Mouse (Mus musculus) adrenal gland, postnatal 10 days (tissue): ENCODE results near the gene Sergef. TPM values are rescaled to one million over a fixed set of nuclear protein-coding genes. Genes with fewer than 3 reads are reported as not detected.

Experiments used
- DNase-seq: peaks from one replicate; pipeline ENCODE4 v3.0.0; 2021; ENCODE audit warnings: mixed read lengths
- total RNA-seq, 2 experiments: library from RNA; stranded (reverse); gene quantifications; 2 replicates each; pipeline ENCODE4 v1.2.3; 2021

The Sergef gene
- total RNA-seq, 2 experiments from 2014 or later: 9.7 to 14.4 TPM

DNA sequence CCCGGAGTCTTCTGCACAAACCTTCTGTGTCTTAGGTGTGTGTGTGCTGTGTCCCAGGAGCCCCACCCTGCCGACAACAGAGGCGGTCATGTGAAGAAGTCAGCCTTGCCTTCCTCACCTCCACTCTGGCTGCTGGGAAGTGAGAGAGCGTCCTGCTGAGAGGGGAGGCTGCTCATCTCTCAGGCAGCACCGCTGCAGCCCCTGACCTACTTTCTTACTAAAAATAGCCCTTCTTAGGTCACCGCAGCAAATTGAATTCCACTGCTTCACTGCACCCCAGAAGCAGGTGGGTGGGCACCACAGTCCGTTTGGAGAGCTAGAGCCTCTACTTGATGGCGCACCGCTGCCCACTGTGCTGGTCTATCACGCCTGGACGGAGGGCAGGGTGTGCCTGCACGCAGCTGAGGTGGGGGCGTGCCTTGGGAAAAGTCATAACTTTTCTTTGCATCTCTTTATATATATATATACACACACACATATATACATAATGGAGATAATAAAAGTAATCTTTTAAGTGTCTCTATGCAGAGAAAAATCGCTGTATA is 147.4 kb downstream of the Sergef start:
- no peak for DNase-seq

DNA sequence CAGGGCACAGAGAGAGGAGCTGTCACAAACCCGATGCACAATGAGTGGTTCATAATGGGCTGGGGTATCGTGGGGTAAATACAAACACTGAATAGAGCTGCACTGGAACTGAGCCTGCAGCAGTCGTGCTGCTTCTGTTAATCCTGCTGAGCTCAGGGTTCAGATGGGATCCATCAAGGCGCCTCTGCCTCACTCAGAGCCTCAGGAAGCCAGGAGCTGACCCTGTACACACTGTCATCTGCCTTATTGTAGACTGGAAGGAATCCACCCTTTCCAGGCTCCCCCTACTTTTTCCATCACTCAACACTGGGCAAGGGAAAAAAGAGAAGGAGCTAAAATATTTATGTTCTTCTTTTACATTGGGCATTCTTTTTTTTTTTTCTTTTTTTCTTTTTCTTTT is 152.3 kb downstream of the Sergef start:
- no peak for DNase-seq

DNA sequence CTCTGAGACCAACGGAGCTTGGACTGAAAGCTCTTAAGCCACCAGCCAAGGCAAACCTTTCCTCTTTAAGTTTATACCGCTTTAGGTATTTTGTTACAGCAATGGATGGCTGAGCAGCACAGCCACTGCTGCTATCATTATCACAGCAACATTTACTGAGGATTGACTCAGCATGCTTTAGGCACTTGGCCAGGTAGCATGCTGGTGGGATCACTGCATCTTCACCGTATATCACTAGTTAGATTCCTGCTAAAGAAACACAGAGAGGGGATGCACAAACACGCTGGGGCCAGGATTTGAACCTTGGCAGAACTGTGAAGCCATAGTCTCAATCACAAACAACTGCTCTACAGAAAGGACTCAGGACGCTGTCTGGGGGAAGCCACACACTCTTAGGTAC is 152.8 kb downstream of the Sergef start:
- DNase-seq: no peak

DNA sequence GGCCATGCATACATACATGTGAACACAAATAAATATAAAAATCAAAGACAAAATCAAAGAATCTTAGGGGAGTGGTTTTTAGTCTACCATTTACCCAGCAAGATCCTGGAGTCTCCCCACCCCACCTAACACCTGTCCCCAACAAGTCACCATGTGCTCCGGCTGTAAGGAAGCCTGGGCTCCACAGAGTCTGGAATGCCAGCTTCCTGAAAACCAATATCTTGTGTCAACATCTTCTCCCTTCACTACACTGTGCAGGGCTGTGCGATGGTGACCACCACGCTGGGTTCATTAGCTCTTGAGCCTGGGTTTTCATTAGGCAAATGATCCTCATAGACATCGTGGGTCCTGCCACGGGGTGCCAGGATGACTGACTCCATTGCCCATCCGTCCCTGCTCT is 155.4 kb downstream of the Sergef start:
- DNase-seq: no peak

DNA sequence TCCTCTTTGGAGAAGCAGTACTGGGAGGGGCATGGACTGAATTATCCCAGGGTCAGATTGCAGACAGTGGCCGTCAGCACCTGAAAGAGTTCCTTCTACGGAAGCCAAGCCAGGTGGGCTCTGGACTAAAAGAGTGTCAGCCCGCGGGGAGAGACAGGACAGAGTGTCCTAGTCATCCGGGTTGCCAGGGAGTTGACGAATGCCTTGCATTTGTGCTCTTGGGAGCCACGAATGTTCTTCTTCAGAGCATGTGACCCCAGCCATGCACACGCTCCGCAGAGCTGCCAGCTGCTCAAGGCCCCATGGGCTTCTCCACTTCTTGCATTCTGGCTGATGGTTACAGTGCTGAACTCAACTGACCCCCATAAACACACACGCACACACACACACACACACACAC is 156.6 kb downstream of the Sergef start:
- peak; percentile 13 for DNase-seq

DNA sequence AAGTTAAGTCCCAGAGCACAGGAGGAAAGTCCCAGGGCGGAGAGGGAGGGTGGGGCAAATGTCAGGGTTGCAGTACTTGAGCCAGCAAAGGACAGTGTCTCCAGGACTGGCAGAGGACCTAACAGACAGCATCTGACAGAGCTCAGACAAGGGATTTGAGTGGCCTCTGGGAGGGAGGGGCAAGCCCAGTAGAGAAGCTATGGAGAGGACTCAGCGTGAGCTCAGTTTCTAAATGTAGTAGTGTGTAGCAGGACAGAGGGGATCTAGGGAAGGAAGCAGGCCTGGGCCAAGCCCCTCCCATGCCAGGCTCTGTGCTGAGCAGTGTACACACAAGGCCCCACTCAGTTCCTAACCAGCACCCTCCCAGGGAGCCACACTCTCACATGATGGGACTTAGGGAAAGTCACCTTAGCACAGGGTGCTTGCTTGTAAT is 157.5 kb downstream of the Sergef start:
- peak; percentile 44 for DNase-seq

DNA sequence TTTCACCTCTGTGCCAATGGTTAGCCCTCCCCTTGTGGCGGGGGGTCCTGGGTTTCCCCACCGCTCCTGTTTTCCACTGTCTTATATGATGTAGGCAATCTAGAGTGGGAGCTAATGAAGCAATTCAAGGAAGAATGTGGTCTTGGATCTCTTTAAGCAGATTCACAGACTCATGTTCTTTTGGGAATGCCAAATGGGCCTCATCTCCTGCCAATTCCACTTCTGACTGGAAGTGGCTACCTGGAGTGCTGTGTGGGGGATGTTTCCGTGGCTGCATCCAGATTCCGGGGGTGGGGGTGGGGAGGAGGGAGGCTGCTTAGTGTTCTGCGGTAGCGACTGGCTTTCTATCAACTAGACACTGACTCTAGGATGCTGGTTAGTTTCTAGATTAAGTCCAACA is 159.8 kb downstream of the Sergef start:
- no peak for DNase-seq

DNA sequence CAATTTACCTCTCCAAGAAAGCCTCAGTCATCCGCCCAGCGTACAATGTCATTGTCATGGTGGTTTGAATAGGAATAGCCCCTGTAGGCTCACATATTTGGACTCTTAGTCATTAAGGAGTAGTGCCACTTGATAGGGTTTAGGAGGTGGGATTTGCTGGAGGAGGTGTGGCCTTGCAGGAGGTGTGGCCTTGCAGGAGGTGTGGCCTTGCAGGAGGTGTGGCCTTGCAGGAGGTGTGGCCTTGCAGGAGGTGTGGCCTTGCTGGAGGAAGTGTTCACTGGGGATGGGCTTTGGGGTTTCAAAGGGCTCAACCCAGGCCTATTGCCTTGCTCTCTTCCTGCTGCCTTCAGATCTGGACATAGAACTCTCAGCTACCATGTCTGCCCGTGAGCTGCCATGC is 162.2 kb downstream of the Sergef start:
- no peak for DNase-seq

DNA sequence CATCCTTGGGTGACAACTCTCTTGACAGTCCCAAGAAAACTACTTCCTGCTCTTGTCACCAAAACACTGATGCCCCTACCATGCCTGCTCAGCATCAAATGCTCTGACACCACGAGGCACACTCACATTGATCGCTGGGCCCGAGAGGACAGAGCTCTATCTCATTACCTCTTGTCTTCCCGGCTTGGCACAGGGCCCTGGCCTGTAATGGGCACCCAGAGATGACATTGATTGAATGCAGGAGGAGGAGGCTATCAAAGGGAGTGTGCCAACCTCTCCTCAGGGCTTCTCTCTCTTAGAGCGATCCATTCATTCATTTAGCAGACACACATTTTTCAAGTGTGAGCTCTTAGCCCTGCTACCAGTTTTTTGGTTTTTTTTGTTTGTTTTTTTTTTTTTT is 164.1 kb downstream of the Sergef start:
- peak; percentile 41 for DNase-seq

DNA sequence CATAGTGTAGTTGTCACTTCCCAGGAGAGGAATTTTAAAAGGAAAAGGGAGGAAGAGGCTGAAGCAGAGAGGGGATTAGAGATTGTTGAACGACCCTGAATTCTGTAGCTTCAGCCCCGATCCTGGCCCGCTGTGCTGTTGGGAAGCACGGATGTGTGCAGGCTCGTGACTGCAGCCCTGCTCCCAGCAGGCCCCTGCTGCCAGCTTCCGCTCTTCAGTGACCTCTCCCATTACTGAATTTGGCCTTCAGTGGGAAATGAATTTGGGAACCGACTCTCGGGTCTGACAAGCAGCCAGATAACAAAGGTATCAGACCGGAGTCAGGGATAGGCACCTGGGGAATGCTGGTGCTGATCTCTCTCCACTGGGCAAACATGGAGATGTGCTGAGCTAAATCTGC is 166.5 kb downstream of the Sergef start:
- DNase-seq: peak; percentile 15

DNA sequence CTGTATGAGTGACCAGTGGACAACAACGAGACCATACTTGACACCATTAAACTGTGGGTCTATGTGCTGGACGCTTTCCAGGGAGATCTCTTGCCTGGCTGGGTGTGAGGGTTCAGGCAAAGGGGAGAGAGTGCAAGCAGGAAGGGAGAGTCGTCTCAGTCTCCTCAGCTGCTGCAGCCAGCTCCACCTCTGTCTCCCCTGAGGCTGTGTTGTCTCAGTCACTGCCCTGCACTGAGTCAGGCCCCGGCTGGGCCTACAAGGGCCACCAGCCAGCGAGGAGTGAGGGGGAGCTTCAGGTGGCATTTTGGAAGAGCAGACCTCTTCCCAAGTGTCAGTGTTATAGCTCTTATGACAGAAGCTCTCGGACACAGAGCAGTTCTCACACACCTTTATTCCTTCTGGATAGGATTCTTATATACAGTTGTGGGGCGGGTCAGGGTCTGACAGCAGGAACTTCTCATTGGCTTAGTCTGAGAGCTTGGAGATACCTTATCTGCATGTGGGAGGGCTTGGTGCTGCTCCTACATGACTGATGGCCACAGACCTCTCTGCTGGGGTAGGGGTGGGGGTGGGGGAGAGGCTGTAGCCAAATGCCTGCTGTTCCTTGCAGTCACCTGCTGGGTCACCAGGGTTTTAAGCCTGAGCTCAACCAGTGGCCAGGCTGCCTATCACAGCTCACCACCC is 168.4 kb downstream of the Sergef start:
- DNase-seq: no peak

DNA sequence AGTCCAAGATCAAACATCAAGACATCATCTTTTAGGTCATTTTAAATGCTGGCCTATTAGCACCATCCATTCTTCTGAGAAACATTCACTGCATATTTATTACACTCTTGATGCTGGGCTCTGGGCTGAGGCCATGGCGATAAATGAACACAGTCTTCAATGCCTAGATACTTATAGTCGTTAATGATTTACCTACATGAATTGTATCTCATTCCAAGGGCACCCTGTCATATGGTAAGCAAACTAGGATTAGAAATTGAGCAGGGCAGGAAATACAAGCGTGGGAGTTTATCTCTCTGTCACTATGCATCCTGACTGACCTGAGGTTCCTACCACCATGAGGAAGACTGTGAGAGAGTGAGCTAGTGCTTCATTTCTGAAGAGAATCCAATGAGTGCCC is 170.1 kb downstream of the Sergef start:
- DNase-seq: no peak

DNA sequence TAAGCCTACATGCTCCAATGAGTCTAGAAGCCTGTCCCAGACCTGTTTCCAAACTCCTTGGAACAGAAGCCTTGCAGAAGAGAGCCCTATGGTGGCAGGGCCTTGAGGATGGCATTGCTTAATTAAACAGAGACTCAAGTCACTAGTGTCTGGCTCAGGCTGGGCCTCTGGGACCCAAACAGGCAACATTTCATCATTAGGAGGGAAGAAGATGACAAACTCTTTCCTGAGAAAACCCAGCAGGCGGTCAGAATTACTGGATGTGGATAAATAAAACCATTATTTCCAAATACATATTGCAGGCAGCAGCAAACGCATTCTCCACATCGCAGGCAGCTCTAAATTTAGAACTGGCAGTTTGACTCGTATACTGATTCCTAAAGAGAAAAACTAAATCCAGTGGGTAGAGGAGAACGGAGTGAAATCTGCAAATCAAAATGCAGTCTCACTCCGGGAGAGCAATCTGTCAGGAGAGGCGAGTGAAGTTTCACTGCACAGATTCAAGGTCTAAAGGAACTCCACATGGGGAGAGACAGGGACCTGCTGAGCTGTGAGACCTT is 173.1 kb downstream of the Sergef start:
- DNase-seq: no peak

DNA sequence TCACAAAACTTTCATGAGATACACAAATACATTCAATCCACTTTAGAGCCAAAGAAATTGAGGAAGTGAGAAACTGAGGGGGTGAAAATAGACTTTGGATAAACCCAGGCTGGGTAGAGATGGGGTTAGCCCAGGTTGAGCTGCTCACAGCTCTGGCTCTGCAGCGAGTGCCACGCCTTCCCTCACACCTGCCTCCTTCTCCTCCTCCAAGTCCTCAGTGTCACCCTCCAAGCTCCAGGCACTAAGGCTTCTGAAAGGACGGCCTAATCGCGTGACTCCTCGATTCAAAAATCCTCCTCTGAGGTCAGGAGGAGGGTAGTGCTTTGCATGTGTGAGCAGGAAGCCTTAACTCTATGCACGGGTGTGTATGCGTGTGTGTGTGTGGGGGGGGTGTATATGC is 176.5 kb downstream of the Sergef start:
- no peak for DNase-seq

DNA sequence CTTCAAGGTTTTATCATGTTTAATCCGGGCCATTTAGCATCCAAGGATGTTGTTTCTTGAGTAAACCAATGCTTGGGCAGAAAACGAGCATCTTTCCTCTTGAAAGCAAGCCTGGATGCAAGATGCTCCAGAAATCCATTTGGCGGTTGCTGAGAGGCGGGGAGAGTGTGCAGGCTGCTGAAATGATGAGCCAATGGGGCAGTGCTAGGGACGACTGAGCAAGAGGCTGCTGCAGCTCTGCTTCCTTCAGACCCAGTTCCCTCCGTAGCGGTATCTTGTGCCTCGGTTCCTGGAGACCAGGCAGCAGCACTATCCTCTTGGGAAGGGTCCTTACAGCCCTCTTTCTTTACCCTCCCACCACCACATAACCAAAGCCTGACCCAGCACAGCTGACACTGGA is 177.3 kb downstream of the Sergef start:
- no peak for DNase-seq

DNA sequence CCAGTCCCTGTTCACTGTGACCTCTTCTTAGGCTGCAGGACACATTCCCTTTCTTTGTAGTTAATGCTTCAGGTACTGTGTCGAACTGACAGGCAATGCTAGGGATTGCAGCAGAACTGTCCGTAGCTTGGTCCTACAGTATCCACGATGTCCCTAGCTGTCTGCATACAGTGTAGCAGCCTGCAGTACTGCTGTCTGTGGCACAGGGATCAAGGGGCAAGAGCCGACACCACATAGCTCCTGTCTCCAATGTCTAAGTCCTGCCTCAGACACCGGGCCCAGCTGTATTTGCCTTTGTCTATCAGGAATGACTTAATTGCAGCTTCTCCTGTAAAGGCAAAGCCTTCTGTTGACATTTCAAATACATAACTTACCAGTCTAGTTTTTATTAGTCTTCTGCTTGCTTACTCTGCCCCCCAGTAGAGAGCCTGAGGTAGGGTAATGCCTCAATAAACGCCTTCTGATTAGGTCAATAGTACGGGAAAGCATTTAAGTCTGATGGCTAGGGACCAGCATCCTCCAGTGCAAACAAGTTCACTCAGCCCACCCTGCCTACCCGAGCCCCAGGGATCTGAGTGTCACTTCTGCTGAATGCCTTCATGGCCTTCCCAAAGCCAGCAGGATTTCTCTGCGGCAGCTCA is 179.9 kb downstream of the Sergef start:
- DNase-seq: no peak

DNA sequence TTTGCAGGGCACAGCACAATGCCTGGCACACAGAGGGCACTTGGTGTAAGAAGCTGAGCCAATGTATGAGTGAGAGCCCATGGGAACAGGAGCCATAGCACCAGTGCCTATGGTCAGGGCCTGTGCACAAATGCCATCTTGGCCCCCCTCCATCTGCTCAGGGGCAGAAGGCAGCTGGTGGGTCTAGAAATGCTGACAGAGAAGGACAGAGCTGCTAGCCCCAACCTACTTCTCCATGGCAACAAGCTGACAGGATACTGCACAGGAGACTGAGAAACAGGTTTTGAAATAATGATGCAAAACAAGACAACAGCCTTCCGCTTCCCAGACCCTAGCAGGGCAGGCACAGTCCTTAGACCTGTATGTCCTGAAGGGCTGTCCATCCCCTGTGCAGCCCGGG is 180.4 kb downstream of the Sergef start:
- no peak for DNase-seq

DNA sequence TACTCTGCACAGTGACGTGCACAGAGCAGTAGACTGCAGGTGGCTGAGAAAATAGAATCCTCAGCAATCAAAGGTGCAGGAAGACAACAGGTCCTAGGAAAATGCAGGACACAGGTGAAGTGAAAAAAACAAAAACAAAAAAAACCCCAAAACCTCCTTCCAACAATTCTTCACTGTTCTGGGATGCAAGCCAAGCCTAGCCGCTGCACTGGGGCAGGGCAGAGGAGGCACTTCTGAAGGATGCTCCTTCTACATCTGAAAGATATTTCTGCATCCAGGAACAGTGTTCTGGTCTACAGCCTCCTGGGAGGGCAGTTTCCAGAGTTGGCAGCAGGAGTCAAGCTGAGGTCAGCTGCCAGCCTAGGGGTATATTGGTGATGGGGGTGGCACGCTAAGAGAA is 181.7 kb downstream of the Sergef start:
- DNase-seq: no peak

DNA sequence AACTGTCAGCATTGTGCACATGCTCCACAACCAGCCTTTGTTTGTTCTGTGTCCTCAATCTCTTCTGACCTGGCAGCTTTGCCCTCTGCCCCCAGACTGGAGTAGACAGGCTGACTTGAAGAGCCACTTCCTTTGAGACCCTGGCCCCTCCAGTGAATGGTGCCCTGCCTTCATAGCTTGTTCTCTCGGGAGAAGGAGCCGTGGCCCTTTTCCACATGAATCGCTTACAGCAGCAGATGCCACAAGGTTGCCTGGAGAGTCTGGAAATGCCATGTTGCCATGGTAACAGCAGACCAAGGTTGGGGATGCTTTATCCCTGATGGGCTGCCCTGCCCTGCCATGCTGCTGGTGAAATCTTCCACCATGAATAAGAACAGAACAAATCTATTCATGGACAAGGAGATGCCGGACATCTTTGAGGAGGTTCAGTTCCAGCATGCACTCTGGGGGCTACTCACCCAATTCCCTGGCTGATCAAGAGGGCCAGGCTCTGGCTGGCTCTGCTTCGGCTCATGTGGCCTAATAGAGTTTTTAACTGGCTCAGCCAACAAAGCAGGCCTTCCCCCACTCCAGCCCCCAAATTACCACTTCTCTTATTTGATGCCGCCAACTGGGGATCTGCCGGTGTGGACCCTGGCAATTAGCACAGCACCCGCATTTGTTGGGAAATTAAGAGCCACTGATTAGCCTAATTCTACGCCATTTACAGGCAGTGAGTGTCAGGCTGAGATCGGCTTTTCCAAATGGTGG is 185.5 kb downstream of the Sergef start:
- DNase-seq: no peak

DNA sequence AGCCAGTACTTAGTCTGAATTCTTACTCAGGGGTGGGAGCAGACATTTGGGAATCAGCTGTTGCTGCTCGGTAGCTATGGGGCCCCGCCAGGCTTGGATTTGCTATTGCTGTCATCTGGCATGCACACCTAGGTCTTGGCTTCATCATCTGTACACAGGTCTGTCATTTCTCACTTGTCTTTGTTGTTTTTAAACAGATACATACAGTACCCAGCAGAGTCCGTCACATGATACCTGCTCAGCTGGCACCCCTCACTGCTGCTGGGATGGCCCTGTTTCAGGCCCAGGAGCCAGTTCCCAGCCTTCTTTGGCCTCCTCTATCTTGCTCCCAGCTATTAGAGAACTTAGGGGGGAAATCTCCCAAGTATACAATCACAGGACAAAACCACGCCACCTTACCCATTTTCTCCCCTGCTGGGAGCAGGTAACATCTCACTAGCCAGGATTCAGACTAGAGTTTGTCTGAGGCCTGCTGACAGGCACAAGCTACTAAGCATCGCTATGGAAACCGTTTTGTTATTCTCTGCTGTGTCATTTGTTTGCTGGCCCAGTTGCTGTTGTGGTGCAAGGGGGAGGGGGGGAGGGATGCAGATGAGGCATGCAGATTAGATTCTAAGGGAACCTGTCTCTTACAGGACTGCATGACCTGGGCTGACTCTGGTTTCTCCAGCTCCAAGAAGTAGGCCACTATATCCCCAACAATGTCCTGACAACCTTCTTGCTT is 190.5 kb downstream of the Sergef start:
- no peak for DNase-seq

DNA sequence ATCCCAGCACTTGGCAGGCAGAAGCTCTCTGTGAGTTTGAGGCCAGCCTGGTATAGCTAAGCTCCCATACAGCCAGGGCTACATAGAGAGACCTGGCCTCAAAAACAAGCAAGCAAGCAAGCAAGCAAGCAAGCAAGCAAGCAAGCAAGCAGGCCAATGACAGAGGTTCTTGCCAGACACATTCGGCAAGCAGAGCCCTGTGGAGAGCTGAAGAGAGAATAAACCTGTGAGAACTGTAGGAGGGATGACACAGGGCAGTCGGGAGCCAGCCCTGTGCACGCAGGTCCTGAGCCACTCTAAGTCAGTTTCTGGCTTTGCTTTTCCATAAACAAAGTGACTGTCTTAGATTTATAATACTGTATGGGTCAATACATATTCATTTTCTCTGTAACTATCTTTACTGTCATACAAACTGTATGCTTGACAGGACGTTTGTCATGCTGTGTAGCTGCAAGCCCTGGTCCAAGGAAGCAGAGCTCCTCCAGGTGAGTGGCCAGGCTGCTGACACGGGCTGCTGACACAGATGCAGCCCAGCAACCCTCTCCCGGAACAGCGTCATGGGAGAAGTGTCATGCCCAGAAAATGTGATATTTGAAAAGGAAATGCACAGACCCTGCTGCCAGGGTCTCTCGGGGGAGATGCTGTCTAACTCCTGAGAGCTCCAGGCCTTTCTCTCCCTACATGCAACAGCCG is 192.0 kb downstream of the Sergef start:
- DNase-seq: no peak

DNA sequence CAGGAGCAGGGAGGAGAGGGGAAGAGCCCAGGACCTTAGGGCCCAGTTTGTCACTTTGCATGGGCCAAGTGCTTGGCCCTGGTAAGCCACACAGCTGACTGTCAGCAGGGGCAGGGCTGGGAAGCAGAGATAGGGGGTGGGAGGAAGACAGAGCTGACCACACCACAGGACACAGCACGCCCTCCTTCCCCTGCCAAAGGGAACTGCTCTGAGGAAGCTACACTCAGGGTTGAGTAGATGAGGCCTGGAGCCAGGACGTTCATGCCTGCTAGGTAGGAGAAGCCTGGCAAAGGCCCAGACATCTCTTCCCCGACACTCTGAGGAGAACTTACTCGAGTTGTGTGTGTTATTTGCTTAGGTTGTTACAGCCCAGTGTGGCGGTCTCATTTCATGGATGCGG is 193.7 kb downstream of the Sergef start:
- no peak for DNase-seq
